Mouse (Mus musculus): ENCODE results near the gene Eea1.
A peak's percentile ranks its signal among the peaks of the same experiment; 100 is the strongest.

GRCm38 (mm10) chr10:96033356-96033984 is 93.0 kb downstream of the Eea1 start:
- TF ChIP-seq CTCF (IDR thresholded peaks at IDR 0.05; ENCODE audit: borderline replicate concordance, insufficient read depth, low read depth, low read length), result peak; percentile 79
- no peak for TF ChIP-seq POLR2A (IDR thresholded peaks at IDR 0.05; ENCODE audit: borderline replicate concordance, insufficient read depth, low read length)
